Mouse (Mus musculus) heart, embryonic 14.5 days (tissue): ENCODE data around the gene Smarcd1. TPM values are rescaled to one million over a fixed set of nuclear protein-coding genes. Genes with fewer than 3 reads are reported as not detected.

Source experiments
- ATAC-seq: fragments of 200-750 bp; cut with Nextera tagmentation; 2 replicates; pipeline ENCODE4 v1.8.0; 2017; ENCODE audit warnings: low read depth, moderate TSS enrichment; ENCODE audit not compliant: insufficient number of reproducible peaks, insufficient read depth, low FRiP score
- H3K27ac ChIP-seq, 2 experiments: fragments of 200-500 bp in 1 of 2; fragments of 300-500 bp in 1 of 2; sonication (generic) in 1 of 2; replicated peaks in 1 of 2; 2 replicates each; pipeline ENCODE4 v1.5.1; 2012 to 2014; ENCODE audit warnings: low read depth in 2 of 2, low read length in 2 of 2, control low read depth in 1 of 2, mild to moderate bottlenecking in 1 of 2, mixed read lengths in 1 of 2; ENCODE audit not compliant: control insufficient read depth in 1 of 2, insufficient read depth in 1 of 2
- H3K27me3 ChIP-seq: fragments of 300-500 bp; sonication (generic); 2 replicates; pipeline ENCODE4 v1.6.1; 2014; ENCODE audit warnings: mild to moderate bottlenecking, low read length, control low read depth; ENCODE audit not compliant: control insufficient read depth, insufficient read depth
- H3K36me3 ChIP-seq: fragments of 300-500 bp; sonication (generic); 2 replicates; pipeline ENCODE4 v1.6.1; 2014; ENCODE audit warnings: mild to moderate bottlenecking, control low read depth, low read length, mixed read lengths; ENCODE audit not compliant: control insufficient read depth, insufficient read depth
- H3K4me1 ChIP-seq, 2 experiments: fragments of 200-500 bp in 1 of 2; fragments of 300-500 bp in 1 of 2; sonication (generic) in 1 of 2; 2 replicates each; pipeline ENCODE4 v1.6.1; 2012 to 2014; ENCODE audit warnings: low read length in 2 of 2, control low read depth in 1 of 2, mixed read lengths in 1 of 2; ENCODE audit not compliant: control insufficient read depth in 2 of 2, insufficient read depth in 2 of 2
- H3K4me2 ChIP-seq: fragments of 300-500 bp; sonication (generic); 2 replicates; pipeline ENCODE4 v1.6.1; 2014; ENCODE audit warnings: mild to moderate bottlenecking, low read length
- H3K4me3 ChIP-seq, 2 experiments: fragments of 200-500 bp in 1 of 2; fragments of 300-500 bp in 1 of 2; sonication (generic) in 1 of 2; 2 replicates each; pipeline ENCODE4 v1.5.1; 2012 to 2014; ENCODE audit warnings: low read length in 2 of 2, mild to moderate bottlenecking in 2 of 2, control low read depth in 1 of 2, low read depth in 1 of 2, moderate library complexity in 1 of 2; ENCODE audit not compliant: control insufficient read depth in 1 of 2, insufficient read depth in 1 of 2
- H3K9ac ChIP-seq: fragments of 300-500 bp; sonication (generic); 2 replicates; pipeline ENCODE4 v1.6.1; 2014; ENCODE audit warnings: mild to moderate bottlenecking, low read length
- H3K9me3 ChIP-seq: fragments of 300-500 bp; sonication (generic); 2 replicates; pipeline ENCODE4 v1.6.1; 2016; ENCODE audit warnings: low read length, control low read depth; ENCODE audit not compliant: control insufficient read depth
- WGBS: fragments of 180-500 bp; shearing (Covaris S2); extraction: QIAGEN DNeasy Blood & Tissue Kit; methylation state at CpG from one replicate; pipeline ENCODE4 v1.1.7; 2014; 5-methylcytosine and 5-hydroxymethylcytosine counted together
- polyA plus RNA-seq: library from polyadenylated mRNA; unstranded; fragments of >200 nt; fragmentation: Nextera tagmentation; extraction: Ambion mirVana; gene quantifications from 2 replicates; pipeline ENCODE4 v1.2.1, GENCODE M21; 2014

Gene Smarcd1
- polyA plus RNA-seq, 1 experiment from 2014 or later: 24.7 TPM

DNA sequence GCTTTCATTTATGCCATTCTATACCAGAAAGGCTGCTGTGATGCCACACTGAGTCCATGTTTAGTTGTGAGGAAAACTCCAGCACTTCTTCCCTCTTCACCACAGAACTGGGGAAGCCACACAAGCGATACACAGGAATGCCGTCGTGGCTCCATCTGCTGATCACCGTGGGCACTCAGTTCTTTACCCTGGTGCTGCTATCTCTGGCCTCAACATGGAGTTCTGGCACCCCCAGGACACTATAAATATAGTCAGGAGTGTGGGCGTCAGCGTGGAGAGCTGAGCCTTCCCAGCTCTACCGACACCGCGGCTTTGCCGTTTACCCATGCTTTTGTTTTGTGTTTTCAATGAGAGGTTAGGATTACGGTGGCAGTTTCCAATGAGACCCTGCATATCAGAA lies 34.7 kb downstream of the Smarcd1 start:
- Histone ChIP-seq H3K9ac (no peak overlapping the region), H3K4me2 (no peak overlapping the region), H3K36me3 (peaks cover 85% of the 10 kb centered on the region), H3K27ac (no peak overlapping the region), H3K27me3 (no peaks in the 10 kb centered on the region), H3K4me1 (no peaks in the 10 kb centered on the region), H3K4me3 (no peak overlapping the region), H3K9me3 (no peaks in the 10 kb centered on the region)
- ATAC-seq: no peak
- WGBS: 76% methylated on average over 11 of the region's 11 CpGs

- WGBS: 93% methylated on average over 4 of the region's 4 CpGs
- no peak for ATAC-seq
- H3K4me1 ChIP-seq: no peaks in the 10 kb centered on the region
- no peak overlapping the region for H3K27ac ChIP-seq
- no peak overlapping the region for H3K4me2 ChIP-seq
- H3K4me3 ChIP-seq: no peak overlapping the region
- peaks cover 94% of the 10 kb centered on the region for H3K36me3 ChIP-seq
- no peaks in the 10 kb centered on the region for H3K27me3 ChIP-seq
- no peak overlapping the region for H3K9ac ChIP-seq
- no peaks in the 10 kb centered on the region for H3K9me3 ChIP-seq
These were observed 38.3 kb downstream of the Smarcd1 start for GRCm38 (mm10) chr15:99740229-99740628.

DNA sequence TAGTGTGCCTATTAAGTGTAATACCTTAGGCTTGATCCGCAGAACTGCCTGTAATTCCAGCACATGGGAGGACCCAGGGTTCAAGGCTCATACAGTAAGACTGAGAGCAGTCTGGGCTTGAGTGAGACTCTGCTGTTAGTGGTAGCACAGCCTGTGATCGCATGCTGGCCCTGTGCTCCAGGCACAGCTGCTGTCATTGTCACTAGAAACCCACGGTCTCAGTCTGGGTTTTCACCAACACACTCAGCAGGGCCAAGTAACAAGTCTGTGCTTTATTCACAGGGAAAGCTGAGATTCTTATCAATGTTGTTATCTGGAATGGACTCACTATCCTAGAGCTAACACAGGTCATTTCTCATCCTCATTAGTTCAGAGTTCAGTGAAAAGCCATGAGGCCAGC lies 52.3 kb downstream of the Smarcd1 start:
- H3K27ac ChIP-seq: no peak overlapping the region
- no peak overlapping the region for H3K4me3 ChIP-seq
- H3K9me3 ChIP-seq: no peaks in the 10 kb centered on the region
- H3K4me2 ChIP-seq: no peak overlapping the region
- WGBS: 64% methylated on average over 3 of the region's 3 CpGs
- H3K9ac ChIP-seq: no peak overlapping the region
- no peak for ATAC-seq
- H3K27me3 ChIP-seq: no peaks in the 10 kb centered on the region
- peaks cover 4% of the 10 kb centered on the region for H3K36me3 ChIP-seq
- H3K4me1 ChIP-seq: no peaks in the 10 kb centered on the region

Other genes starting within 250 kb of the Smarcd1 start
- gene Nckap5l, start 244.4 kb upstream of the Smarcd1 start, polyA plus RNA-seq: 7.5 and 9.2 TPM in 2 replicates
- gene Bcdin3d, start 227.4 kb upstream of the Smarcd1 start, polyA plus RNA-seq: 11.8 and 12.5 TPM in 2 replicates
- 0.19 TPM in 1 of 2 replicates, not detected in the other for gene Faim2, start 174.0 kb upstream of the Smarcd1 start, polyA plus RNA-seq
- gene Aqp2, start 123.1 kb upstream of the Smarcd1 start, polyA plus RNA-seq: not detected in 2 replicates
- gene Aqp5, start 111.3 kb upstream of the Smarcd1 start, polyA plus RNA-seq: 0.18 and 0.26 TPM in 2 replicates
- gene Aqp6, start 100.7 kb upstream of the Smarcd1 start, polyA plus RNA-seq: not detected in 2 replicates
- gene Racgap1, start 50.5 kb upstream of the Smarcd1 start, polyA plus RNA-seq: 94.4 and 98.7 TPM in 2 replicates
- gene Asic1, start 31.8 kb upstream of the Smarcd1 start, polyA plus RNA-seq: 1.1 and 1.2 TPM in 2 replicates
- not detected in 2 replicates for gene Gm17349, start 3.4 kb downstream of the Smarcd1 start, polyA plus RNA-seq
- gene Gpd1, start 15.4 kb downstream of the Smarcd1 start, polyA plus RNA-seq: 0.80 and 1.1 TPM in 2 replicates
- gene Cox14, start 23.5 kb downstream of the Smarcd1 start, polyA plus RNA-seq: 230 and 237 TPM in 2 replicates
- gene Cers5, start 70.8 kb downstream of the Smarcd1 start, polyA plus RNA-seq: 55.3 and 60.8 TPM in 2 replicates
- gene Lima1, start 173.3 kb downstream of the Smarcd1 start, polyA plus RNA-seq: 16.9 and 18.6 TPM in 2 replicates